Mouse (Mus musculus): Measurements from ENCODE around the gene Tbc1d21. TPM values are rescaled to one million over a fixed set of nuclear protein-coding genes. Genes with fewer than 3 reads are reported as not detected.

The Tbc1d21 gene
- polyA plus RNA-seq (2011; ENCODE audit: insufficient read depth, insufficient read length, low replicate concordance, missing spikeins), result not detected in 2 replicates

- no peak within 1 kb of the TSS for H3K27ac ChIP-seq (ENCODE audit: control insufficient read depth, insufficient read depth, low read depth, low read length, poor library complexity)
- TF ChIP-seq POLR2A (IDR thresholded peaks at IDR 0.05; ENCODE audit: borderline replicate concordance, control insufficient read depth, low read depth, low read length), result no peak
- no peak for TF ChIP-seq CTCF (IDR thresholded peaks at IDR 0.05; ENCODE audit: control insufficient read depth, insufficient read depth, low read length)
- H3K4me3 ChIP-seq (replicated peaks; ENCODE audit: control insufficient read depth, low read depth, low read length), result no peak within 1 kb of the TSS
- H3K4me1 ChIP-seq (ENCODE audit: control insufficient read depth, insufficient read depth, low read length), result no peaks in the 10 kb centered on the region
- 73% methylated on average over 1 of the region's 1 CpGs for WGBS
Measured at GRCm38 (mm10) chr9:58370355-58370754, at the start of gene Tbc1d21. TSS of gene Tbc1d21 (minus strand) at chr9:58370455.

GRCm38 (mm10) chr9:58411556-58411955, 41.3 kb upstream of the Tbc1d21 start:
- TF ChIP-seq CTCF (IDR thresholded peaks at IDR 0.05; ENCODE audit: control insufficient read depth, insufficient read depth, low read length) (no peak), POLR2A (IDR thresholded peaks at IDR 0.05; ENCODE audit: borderline replicate concordance, control insufficient read depth, low read depth, low read length) (no peak)
- Histone ChIP-seq H3K4me1 (ENCODE audit: control insufficient read depth, insufficient read depth, low read length) (no peaks in the 10 kb centered on the region), H3K27ac (ENCODE audit: control insufficient read depth, insufficient read depth, low read depth, low read length, poor library complexity) (no peak overlapping the region), H3K4me3 (replicated peaks; ENCODE audit: control insufficient read depth, low read depth, low read length) (no peak overlapping the region)
- WGBS, result 84% methylated on average over 9 of the region's 9 CpGs

- TF ChIP-seq POLR2A (IDR thresholded peaks at IDR 0.05; ENCODE audit: borderline replicate concordance, control insufficient read depth, low read depth, low read length) (no peak), CTCF (IDR thresholded peaks at IDR 0.05; ENCODE audit: control insufficient read depth, insufficient read depth, low read length) (no peak)
- Histone ChIP-seq H3K4me3 (replicated peaks; ENCODE audit: control insufficient read depth, low read depth, low read length) (no peak overlapping the region), H3K27ac (ENCODE audit: control insufficient read depth, insufficient read depth, low read depth, low read length, poor library complexity) (no peak overlapping the region), H3K4me1 (ENCODE audit: control insufficient read depth, insufficient read depth, low read length) (no peaks in the 10 kb centered on the region)
- 63% methylated on average over 4 of the region's 4 CpGs for WGBS
Measured at GRCm38 (mm10) chr9:58410057-58410735, 39.9 kb upstream of the Tbc1d21 start.

- WGBS, result 61% methylated on average over 2 of the region's 2 CpGs
- no peaks in the 10 kb centered on the region for H3K4me1 ChIP-seq (ENCODE audit: control insufficient read depth, insufficient read depth, low read length)
- no peak overlapping the region for H3K4me3 ChIP-seq (replicated peaks; ENCODE audit: control insufficient read depth, low read depth, low read length)
- H3K27ac ChIP-seq (ENCODE audit: control insufficient read depth, insufficient read depth, low read depth, low read length, poor library complexity), result no peak overlapping the region
- no peak for TF ChIP-seq POLR2A (IDR thresholded peaks at IDR 0.05; ENCODE audit: borderline replicate concordance, control insufficient read depth, low read depth, low read length)
- no peak for TF ChIP-seq CTCF (IDR thresholded peaks at IDR 0.05; ENCODE audit: control insufficient read depth, insufficient read depth, low read length)
Measured at GRCm38 (mm10) chr9:58409247-58409646, 39.0 kb upstream of the Tbc1d21 start.

GRCm38 (mm10) chr9:58404412-58404811, 34.2 kb upstream of the Tbc1d21 start:
- WGBS, result 12% methylated on average over 4 of the region's 4 CpGs
- Histone ChIP-seq H3K4me3 (replicated peaks; ENCODE audit: control insufficient read depth, low read depth, low read length) (no peak overlapping the region), H3K4me1 (ENCODE audit: control insufficient read depth, insufficient read depth, low read length) (no peaks in the 10 kb centered on the region), H3K27ac (ENCODE audit: control insufficient read depth, insufficient read depth, low read depth, low read length, poor library complexity) (no peak overlapping the region)
- no peak for TF ChIP-seq CTCF (IDR thresholded peaks at IDR 0.05; ENCODE audit: control insufficient read depth, insufficient read depth, low read length)
- no peak for TF ChIP-seq POLR2A (IDR thresholded peaks at IDR 0.05; ENCODE audit: borderline replicate concordance, control insufficient read depth, low read depth, low read length)

GRCm38 (mm10) chr9:58401371-58402082, 31.3 kb upstream of the Tbc1d21 start:
- TF ChIP-seq POLR2A (IDR thresholded peaks at IDR 0.05; ENCODE audit: borderline replicate concordance, control insufficient read depth, low read depth, low read length) (no peak), CTCF (IDR thresholded peaks at IDR 0.05; ENCODE audit: control insufficient read depth, insufficient read depth, low read length) (no peak)
- Histone ChIP-seq H3K27ac (ENCODE audit: control insufficient read depth, insufficient read depth, low read depth, low read length, poor library complexity) (no peak overlapping the region), H3K4me3 (replicated peaks; ENCODE audit: control insufficient read depth, low read depth, low read length) (no peak overlapping the region), H3K4me1 (ENCODE audit: control insufficient read depth, insufficient read depth, low read length) (no peaks in the 10 kb centered on the region)
- WGBS, result 51% methylated on average over 6 of the region's 6 CpGs

GRCm38 (mm10) chr9:58399609-58400008, 29.4 kb upstream of the Tbc1d21 start:
- H3K4me3 ChIP-seq (replicated peaks; ENCODE audit: control insufficient read depth, low read depth, low read length), result no peak overlapping the region
- TF ChIP-seq CTCF (IDR thresholded peaks at IDR 0.05; ENCODE audit: control insufficient read depth, insufficient read depth, low read length), result no peak
- WGBS, result 28% methylated on average over 5 of the region's 5 CpGs

GRCm38 (mm10) chr9:58394605-58395004, 24.4 kb upstream of the Tbc1d21 start:
- TF ChIP-seq POLR2A (IDR thresholded peaks at IDR 0.05; ENCODE audit: borderline replicate concordance, control insufficient read depth, low read depth, low read length) (no peak), CTCF (IDR thresholded peaks at IDR 0.05; ENCODE audit: control insufficient read depth, insufficient read depth, low read length) (no peak)
- H3K27ac ChIP-seq (ENCODE audit: control insufficient read depth, insufficient read depth, low read depth, low read length, poor library complexity), result no peak overlapping the region
- no peak overlapping the region for H3K4me3 ChIP-seq (replicated peaks; ENCODE audit: control insufficient read depth, low read depth, low read length)
- 78% methylated on average over 8 of the region's 8 CpGs for WGBS
- no peaks in the 10 kb centered on the region for H3K4me1 ChIP-seq (ENCODE audit: control insufficient read depth, insufficient read depth, low read length)

More at GRCm38 (mm10) chr9:58399609-58400008, 29.4 kb upstream of the Tbc1d21 start:
- no peak overlapping the region for H3K27ac ChIP-seq (ENCODE audit: control insufficient read depth, insufficient read depth, low read depth, low read length, poor library complexity)
- no peaks in the 10 kb centered on the region for H3K4me1 ChIP-seq (ENCODE audit: control insufficient read depth, insufficient read depth, low read length)
